Mouse (Mus musculus) thymus, postnatal 14 days (tissue): ENCODE data around the gene Hpcal1.

Source experiments
- DNase-seq: peaks from one replicate; pipeline ENCODE4 v3.0.0; 2021

Hpcal1 gene

GRCm38 (mm10) chr12:17690564-17691281 is at the start of gene Hpcal1:
TSS of gene Hpcal1 (plus strand) at chr12:17690856.
- peak; percentile 97 for DNase-seq

DNA sequence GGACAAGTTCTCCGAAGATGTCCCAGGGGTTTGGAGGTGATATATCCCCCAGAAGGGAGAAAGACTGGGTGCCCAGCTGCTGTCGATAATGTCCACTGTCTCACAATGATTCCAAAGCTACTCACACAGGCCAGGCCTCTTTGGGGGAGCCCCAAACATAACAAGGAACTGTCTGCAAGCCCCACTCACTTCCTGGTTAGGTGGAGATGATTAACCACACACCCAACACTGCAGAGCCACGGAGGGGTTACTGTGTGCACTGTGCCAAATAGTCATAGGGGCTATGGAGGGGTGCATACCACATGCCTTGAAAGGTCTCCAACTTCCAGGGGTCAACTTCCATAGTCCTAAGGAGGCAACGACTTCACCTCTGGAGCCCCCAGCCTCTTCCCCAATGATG is 49.4 kb upstream of the Hpcal1 start:
- no peak for DNase-seq

GRCm38 (mm10) chr12:17644385-17645222 is 46.1 kb upstream of the Hpcal1 start:
- DNase-seq, result no peak

DNA sequence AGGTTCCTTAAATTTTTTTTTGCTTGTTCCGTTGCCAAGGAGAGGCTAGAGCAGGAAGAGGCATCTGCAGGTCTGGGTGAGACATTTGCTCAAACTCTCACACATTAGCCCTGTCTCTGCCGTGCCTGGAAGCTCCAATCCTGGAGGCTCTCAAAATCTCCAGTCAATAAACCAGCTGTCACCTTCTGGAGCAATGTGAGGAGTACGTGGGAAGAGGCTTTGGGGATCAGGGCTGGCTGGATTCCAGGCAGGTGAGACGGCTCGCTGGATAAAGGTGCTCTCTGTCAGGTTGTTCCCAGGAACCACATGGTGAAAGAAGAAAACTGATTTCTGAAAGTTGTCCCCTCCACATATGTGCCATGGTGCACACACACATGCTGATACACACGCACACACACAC is 44.2 kb upstream of the Hpcal1 start:
- no peak for DNase-seq

- DNase-seq, result no peak
These were observed 39.2 kb upstream of the Hpcal1 start for GRCm38 (mm10) chr12:17651223-17652095.

DNA sequence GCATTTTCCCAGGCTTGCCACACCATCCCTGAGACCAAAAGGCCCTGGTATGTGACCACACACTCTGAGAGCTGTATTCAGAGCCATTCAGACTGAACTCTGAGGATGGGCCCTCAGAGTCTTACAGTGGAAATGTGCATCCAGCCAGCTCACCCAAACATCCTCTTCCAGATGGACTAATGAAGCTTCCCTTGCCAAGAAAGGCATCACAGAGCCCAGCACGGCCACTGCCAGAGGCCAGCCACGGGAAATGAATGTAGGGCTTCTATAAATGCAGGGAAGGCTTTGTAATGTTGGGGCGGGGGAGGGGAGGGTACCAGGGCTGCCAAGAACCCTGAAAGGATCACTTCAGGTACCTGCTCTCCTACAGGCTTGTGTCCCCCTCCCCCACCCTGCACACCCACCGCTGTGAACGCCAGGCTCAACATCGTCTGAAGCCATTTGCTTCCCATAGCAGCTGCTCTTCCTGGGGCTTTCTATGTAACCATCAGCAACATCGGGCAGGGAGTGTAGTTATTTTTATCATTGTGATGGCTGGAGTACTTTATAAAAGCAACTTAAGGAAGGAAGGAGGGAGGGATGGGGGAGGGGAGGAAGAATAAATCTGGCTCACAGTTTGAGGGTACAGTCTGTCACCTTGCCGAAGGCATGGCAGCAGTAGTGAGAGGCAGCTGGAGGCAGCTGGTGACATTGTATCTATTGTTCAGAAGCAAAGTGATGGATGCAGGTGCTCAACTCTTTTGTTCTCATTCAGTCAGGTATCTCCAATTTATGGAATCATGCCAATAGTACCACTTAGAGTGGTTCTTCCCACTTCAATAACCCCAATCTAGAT is 38.2 kb upstream of the Hpcal1 start:
- no peak for DNase-seq

DNA sequence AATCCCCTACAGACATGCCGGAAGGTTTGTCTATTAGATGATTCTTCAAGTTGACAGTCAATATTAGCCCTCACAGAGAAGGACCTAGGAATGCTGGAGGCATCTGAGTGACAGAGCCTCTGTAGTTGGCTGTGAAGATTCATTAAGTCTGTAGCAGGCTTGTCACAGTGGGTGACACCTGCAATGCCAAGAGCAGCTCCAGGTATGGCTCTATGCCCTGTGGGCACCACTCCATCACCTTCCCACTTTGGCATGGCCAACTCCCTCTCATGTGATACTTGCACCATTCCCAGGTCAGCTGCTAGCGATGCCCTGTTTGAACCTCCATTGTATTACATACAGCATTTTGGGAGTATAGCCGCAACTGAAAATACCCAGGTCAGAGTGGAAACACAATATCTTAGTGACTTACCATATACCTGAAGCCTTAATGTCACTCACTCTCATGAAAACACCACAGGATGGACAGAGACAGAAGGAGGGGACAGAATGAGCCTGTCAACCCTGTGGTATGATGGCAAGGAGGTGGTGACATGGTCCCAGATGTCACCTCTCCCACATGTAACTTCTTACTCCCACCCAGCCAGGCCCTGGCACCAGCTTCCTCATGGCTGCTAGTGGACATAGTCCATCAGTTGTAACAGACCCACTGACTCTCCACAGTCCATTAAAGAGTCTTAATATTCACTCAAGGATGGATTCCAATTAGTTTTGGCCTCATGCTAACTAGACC is 37.4 kb upstream of the Hpcal1 start:
- DNase-seq, result no peak

- no peak for DNase-seq
These were observed 33.0 kb upstream of the Hpcal1 start for GRCm38 (mm10) chr12:17657561-17658195.

GRCm38 (mm10) chr12:17658521-17658920 is 32.1 kb upstream of the Hpcal1 start:
- DNase-seq, result no peak

- DNase-seq, result no peak
These were observed 29.2 kb upstream of the Hpcal1 start for GRCm38 (mm10) chr12:17661483-17661920.

- DNase-seq, result no peak
These were observed 26.5 kb upstream of the Hpcal1 start for GRCm38 (mm10) chr12:17663991-17664635.

DNA sequence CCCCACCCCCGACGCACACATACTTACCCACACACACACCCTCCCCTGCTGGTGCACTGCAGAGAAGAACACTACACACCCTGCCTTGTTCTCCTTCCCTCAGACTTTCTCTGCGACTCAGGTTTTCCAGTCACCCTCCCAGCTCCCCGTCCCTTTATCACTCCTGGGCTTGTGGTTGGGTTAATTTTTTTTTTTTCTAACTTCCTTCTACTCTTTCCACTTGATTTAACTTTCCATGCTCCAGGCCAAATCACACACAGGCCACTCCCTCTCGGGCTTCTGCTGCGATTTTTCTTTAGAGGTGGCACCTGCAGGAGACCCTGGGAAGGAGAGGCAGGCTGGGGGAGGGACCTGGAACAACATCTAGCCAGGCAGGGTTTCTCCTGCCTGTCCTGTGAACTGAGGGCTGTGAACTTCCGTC is 24.7 kb upstream of the Hpcal1 start:
- no peak for DNase-seq

DNA sequence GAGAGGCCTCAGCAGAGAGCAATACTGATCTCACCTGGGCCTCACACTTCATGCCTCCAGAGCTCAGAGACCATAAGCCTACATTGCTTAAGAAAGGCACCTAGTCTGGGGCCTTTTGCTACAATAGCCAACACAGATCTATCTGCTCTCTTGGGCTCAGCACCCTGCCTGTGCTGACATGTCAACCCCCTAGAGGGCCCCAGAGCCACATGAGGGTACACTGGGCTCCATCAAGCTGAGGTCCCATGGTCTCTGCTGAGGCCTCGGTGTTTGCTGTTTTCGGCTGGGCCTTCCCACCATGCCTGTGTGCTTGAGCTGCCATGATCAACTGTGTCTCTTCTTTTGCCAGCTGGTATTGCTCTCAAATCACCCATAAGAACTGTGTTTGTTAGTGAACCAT is 24.0 kb upstream of the Hpcal1 start:
- DNase-seq, result peak; percentile 66

GRCm38 (mm10) chr12:17673729-17674128 is 16.9 kb upstream of the Hpcal1 start:
- DNase-seq, result no peak

GRCm38 (mm10) chr12:17674182-17674812 is 16.4 kb upstream of the Hpcal1 start:
- DNase-seq, result no peak

GRCm38 (mm10) chr12:17677743-17678142 is 12.9 kb upstream of the Hpcal1 start:
- peak; percentile 71 for DNase-seq

- no peak for DNase-seq
These were observed 11.1 kb upstream of the Hpcal1 start for GRCm38 (mm10) chr12:17679571-17679970.

GRCm38 (mm10) chr12:17682161-17682560 is 8.5 kb upstream of the Hpcal1 start:
- no peak for DNase-seq

- no peak for DNase-seq
These were observed 6.3 kb upstream of the Hpcal1 start for GRCm38 (mm10) chr12:17684315-17684714.

DNA sequence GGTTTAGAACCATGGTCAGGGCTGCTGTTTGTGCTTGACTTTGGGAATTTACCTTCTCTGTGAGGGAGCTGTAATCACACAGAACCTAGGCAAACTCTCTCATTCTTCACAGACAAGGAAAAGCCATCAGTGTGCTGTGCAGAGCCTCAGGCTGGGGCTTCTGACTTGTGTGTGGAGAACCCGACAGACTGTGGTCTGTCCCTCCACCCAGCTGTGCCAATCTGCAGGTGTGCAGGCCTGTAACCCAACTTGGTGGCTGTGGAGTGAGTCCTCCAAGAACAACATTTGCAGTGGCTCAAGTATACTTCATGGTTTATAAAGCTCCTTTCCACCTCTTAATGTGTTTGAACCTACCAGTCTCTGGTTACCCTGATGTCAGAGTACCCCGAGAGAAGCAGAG is 4.5 kb upstream of the Hpcal1 start:
- DNase-seq, result peak; percentile 65
